Comparison of ENCODE assay signal across 11 mouse cellular contexts in genomic region chr1:35862661-35863060, GRCm38 (mm10).
"Had no signal": no experiment of that assay in that cellular context is flagged by ENCODE, and none has a peak within 500 bp of the region (broad histone marks: within the 10 kb centered on the region; RNA-seq: fewer than 3 reads in every experiment).

No protein-coding gene starts in this region.

- H3K4me1 ChIP-seq: liver, embryonic 13.5 days had no signal

- H3K4me3 ChIP-seq: liver, embryonic 13.5 days had no signal

- H3K9me3 ChIP-seq: liver, embryonic 13.5 days had no signal

- DNase-seq: kidney, adult 18-20 months; kidney, adult 9 months; kidney, postnatal 14 days; kidney, postnatal 4 days; liver, embryonic 13.5 days; lung, adult 2 months; lung, postnatal 10 days; midbrain, embryonic 14.5 days; thymus, adult 18-20 months; thymus, postnatal 14 days had no signal

- H3K36me3 ChIP-seq: liver, embryonic 13.5 days had no signal

- H3K27me3 ChIP-seq: liver, embryonic 13.5 days had no signal

- H3K9ac ChIP-seq: liver, embryonic 13.5 days had no signal

- H3K4me2 ChIP-seq: liver, embryonic 13.5 days had no signal

- H3K27ac ChIP-seq: liver, embryonic 13.5 days; macrophage had no signal
